Mouse (Mus musculus) embryonic facial prominence, embryonic 13.5 days (tissue): ENCODE results near the gene Tstd2. TPM values are rescaled to one million over a fixed set of nuclear protein-coding genes. Genes with fewer than 3 reads are reported as not detected.

Source experiments
- ATAC-seq: fragments of 200-750 bp; cut with Nextera tagmentation; 2 replicates; pipeline ENCODE4 v1.8.0; 2017; ENCODE audit warnings: low read depth; ENCODE audit not compliant: insufficient number of reproducible peaks, insufficient read depth, low FRiP score, low TSS enrichment
- H3K27ac ChIP-seq: fragments of 300-500 bp; sonication (generic); 2 replicates; pipeline ENCODE4 v1.5.1; 2015; ENCODE audit warnings: moderate library complexity, mild to moderate bottlenecking, inconsistent platforms
- H3K27me3 ChIP-seq: fragments of 300-500 bp; sonication (generic); 2 replicates; pipeline ENCODE4 v1.6.1; 2015; ENCODE audit warnings: mild to moderate bottlenecking, inconsistent platforms
- H3K36me3 ChIP-seq: fragments of 300-500 bp; sonication (generic); 2 replicates; pipeline ENCODE4 v1.6.1; 2015; ENCODE audit warnings: mild to moderate bottlenecking, inconsistent platforms
- H3K4me1 ChIP-seq: fragments of 300-500 bp; sonication (generic); 2 replicates; pipeline ENCODE4 v1.6.1; 2015; ENCODE audit warnings: inconsistent platforms
- H3K4me2 ChIP-seq: fragments of 300-500 bp; sonication (generic); 2 replicates; pipeline ENCODE4 v1.6.1; 2015; ENCODE audit warnings: moderate library complexity, mild to moderate bottlenecking, inconsistent platforms
- H3K4me3 ChIP-seq: fragments of 300-500 bp; sonication (generic); 2 replicates; pipeline ENCODE4 v1.5.1; 2015; ENCODE audit warnings: mild to moderate bottlenecking, inconsistent platforms
- H3K9ac ChIP-seq: fragments of 300-500 bp; sonication (generic); 2 replicates; pipeline ENCODE4 v1.6.1; 2015; ENCODE audit warnings: mild to moderate bottlenecking, inconsistent platforms
- H3K9me3 ChIP-seq: fragments of 300-500 bp; sonication (generic); 2 replicates; pipeline ENCODE4 v1.6.1; 2016; ENCODE audit warnings: inconsistent platforms
- WGBS: fragments of 180-500 bp; shearing (Covaris S2); methylation state at CpG from one replicate; pipeline ENCODE4 v1.1.7; 2015; ENCODE audit warnings: mixed read lengths; 5-methylcytosine and 5-hydroxymethylcytosine counted together
- polyA plus RNA-seq: library from polyadenylated mRNA; unstranded; fragments of >200 nt; fragmentation: Nextera tagmentation; extraction: Ambion mirVana; gene quantifications from 2 replicates; pipeline ENCODE4 v1.2.1, GENCODE M21; 2015

The Tstd2 gene
- polyA plus RNA-seq, result 48.5 and 51.9 TPM in 2 replicates

- peak within 1 kb of the TSS; percentile 91 for H3K4me3 ChIP-seq
- H3K36me3 ChIP-seq, result peaks cover 17% of the 10 kb centered on the region
- H3K27me3 ChIP-seq, result no peaks in the 10 kb centered on the region
- peak within 1 kb of the TSS; percentile 96 for H3K27ac ChIP-seq
- no peaks in the 10 kb centered on the region for H3K9me3 ChIP-seq
- H3K4me2 ChIP-seq, result peak within 1 kb of the TSS; percentile 82
- H3K9ac ChIP-seq, result peak within 1 kb of the TSS; percentile 95
- under 1% methylated on average over 87 of the region's 90 CpGs for WGBS
- ATAC-seq, result peak; percentile 81
- H3K4me1 ChIP-seq, result peaks cover 19% of the 10 kb centered on the region
Observed at GRCm38 (mm10) chr4:46138287-46139222, at the start of gene Tstd2, which contains the start of gene Ncbp1. TSS of gene Tstd2 (minus strand) at chr4:46138694. TSS of gene Ncbp1 (plus strand) at chr4:46138613.

- no peaks in the 10 kb centered on the region for H3K4me1 ChIP-seq
- WGBS, result 84% methylated on average over 3 of the region's 3 CpGs
- H3K9me3 ChIP-seq, result no peaks in the 10 kb centered on the region
- H3K9ac ChIP-seq, result no peak overlapping the region
- ATAC-seq, result no peak
- H3K4me2 ChIP-seq, result no peak overlapping the region
- peaks cover 89% of the 10 kb centered on the region for H3K36me3 ChIP-seq
- no peaks in the 10 kb centered on the region for H3K27me3 ChIP-seq
- no peak overlapping the region for H3K27ac ChIP-seq
- H3K4me3 ChIP-seq, result no peak overlapping the region
Observed at GRCm38 (mm10) chr4:46186466-46186865, 48.0 kb upstream of the Tstd2 start.

GRCm38 (mm10) chr4:46185890-46186289 is 47.4 kb upstream of the Tstd2 start:
- H3K4me1 ChIP-seq, result no peaks in the 10 kb centered on the region
- no peak overlapping the region for H3K4me2 ChIP-seq
- no peaks in the 10 kb centered on the region for H3K27me3 ChIP-seq
- no peak overlapping the region for H3K27ac ChIP-seq
- no peak for ATAC-seq
- peaks cover 91% of the 10 kb centered on the region for H3K36me3 ChIP-seq
- no peaks in the 10 kb centered on the region for H3K9me3 ChIP-seq
- WGBS, result 83% methylated on average over 9 of the region's 9 CpGs
- H3K4me3 ChIP-seq, result no peak overlapping the region
- H3K9ac ChIP-seq, result no peak overlapping the region

- 71% methylated on average over 8 of the region's 8 CpGs for WGBS
- H3K9ac ChIP-seq, result no peak overlapping the region
- H3K4me3 ChIP-seq, result no peak overlapping the region
- no peaks in the 10 kb centered on the region for H3K4me1 ChIP-seq
- H3K9me3 ChIP-seq, result no peaks in the 10 kb centered on the region
- no peaks in the 10 kb centered on the region for H3K27me3 ChIP-seq
- no peak overlapping the region for H3K4me2 ChIP-seq
- ATAC-seq, result no peak
- H3K36me3 ChIP-seq, result peaks cover 89% of the 10 kb centered on the region
- no peak overlapping the region for H3K27ac ChIP-seq
Observed at GRCm38 (mm10) chr4:46185423-46185822, 46.9 kb upstream of the Tstd2 start.

- H3K9me3 ChIP-seq, result no peaks in the 10 kb centered on the region
- peaks cover 92% of the 10 kb centered on the region for H3K36me3 ChIP-seq
- WGBS, result 78% methylated on average over 7 of the region's 7 CpGs
- H3K27ac ChIP-seq, result no peak overlapping the region
- H3K9ac ChIP-seq, result no peak overlapping the region
- no peak overlapping the region for H3K4me2 ChIP-seq
- H3K27me3 ChIP-seq, result no peaks in the 10 kb centered on the region
- H3K4me1 ChIP-seq, result no peaks in the 10 kb centered on the region
- ATAC-seq, result no peak
- H3K4me3 ChIP-seq, result no peak overlapping the region
Observed at GRCm38 (mm10) chr4:46182181-46182580, 43.7 kb upstream of the Tstd2 start.

- peaks cover 96% of the 10 kb centered on the region for H3K36me3 ChIP-seq
Observed at GRCm38 (mm10) chr4:46181168-46181567, 42.7 kb upstream of the Tstd2 start.

GRCm38 (mm10) chr4:46177496-46177895 is 39.0 kb upstream of the Tstd2 start:
- Histone ChIP-seq H3K4me1 (no peaks in the 10 kb centered on the region), H3K36me3 (peaks cover 94% of the 10 kb centered on the region), H3K27me3 (no peaks in the 10 kb centered on the region), H3K9me3 (no peaks in the 10 kb centered on the region), H3K27ac (no peak overlapping the region), H3K9ac (no peak overlapping the region), H3K4me3 (no peak overlapping the region), H3K4me2 (no peak overlapping the region)
- 86% methylated on average over 7 of the region's 7 CpGs for WGBS
- no peak for ATAC-seq

More at GRCm38 (mm10) chr4:46181168-46181567, 42.7 kb upstream of the Tstd2 start:
- Histone ChIP-seq H3K9me3 (no peaks in the 10 kb centered on the region), H3K27me3 (no peaks in the 10 kb centered on the region), H3K9ac (no peak overlapping the region), H3K4me3 (no peak overlapping the region), H3K4me1 (no peaks in the 10 kb centered on the region), H3K4me2 (no peak overlapping the region), H3K27ac (no peak overlapping the region)
- 20% methylated on average over 6 of the region's 6 CpGs for WGBS
- ATAC-seq, result no peak

GRCm38 (mm10) chr4:46177018-46177417 is 38.5 kb upstream of the Tstd2 start:
- Histone ChIP-seq H3K4me3 (no peak overlapping the region), H3K27me3 (no peaks in the 10 kb centered on the region), H3K9ac (no peak overlapping the region), H3K4me1 (no peaks in the 10 kb centered on the region), H3K27ac (no peak overlapping the region), H3K4me2 (no peak overlapping the region), H3K9me3 (no peaks in the 10 kb centered on the region), H3K36me3 (peaks cover 92% of the 10 kb centered on the region)
- WGBS, result 83% methylated on average over 5 of the region's 5 CpGs
- no peak for ATAC-seq

- H3K9me3 ChIP-seq, result no peaks in the 10 kb centered on the region
- H3K4me3 ChIP-seq, result no peak overlapping the region
- H3K4me1 ChIP-seq, result no peaks in the 10 kb centered on the region
- whole genome bisulfite sequencing, result 76% methylated on average over 4 of the region's 4 CpGs
- peaks cover 92% of the 10 kb centered on the region for H3K36me3 ChIP-seq
- no peak overlapping the region for H3K27ac ChIP-seq
- no peak overlapping the region for H3K4me2 ChIP-seq
- H3K27me3 ChIP-seq, result no peaks in the 10 kb centered on the region
- H3K9ac ChIP-seq, result no peak overlapping the region
- ATAC-seq, result no peak
Observed at GRCm38 (mm10) chr4:46176313-46176712, 37.8 kb upstream of the Tstd2 start.

- no peaks in the 10 kb centered on the region for H3K27me3 ChIP-seq
- peaks cover 92% of the 10 kb centered on the region for H3K36me3 ChIP-seq
- no peak for ATAC-seq
Observed at GRCm38 (mm10) chr4:46171761-46172160, 33.3 kb upstream of the Tstd2 start.

GRCm38 (mm10) chr4:46165831-46166230 is 27.3 kb upstream of the Tstd2 start:
- Histone ChIP-seq H3K9me3 (no peaks in the 10 kb centered on the region), H3K4me3 (no peak overlapping the region), H3K4me2 (no peak overlapping the region), H3K9ac (no peak overlapping the region), H3K27ac (no peak overlapping the region), H3K27me3 (no peaks in the 10 kb centered on the region), H3K4me1 (no peaks in the 10 kb centered on the region), H3K36me3 (peaks cover 86% of the 10 kb centered on the region)
- no peak for ATAC-seq
- WGBS, result 93% methylated on average over 5 of the region's 5 CpGs

More at GRCm38 (mm10) chr4:46171761-46172160, 33.3 kb upstream of the Tstd2 start:
- no peak overlapping the region for H3K9ac ChIP-seq
- H3K4me1 ChIP-seq, result no peaks in the 10 kb centered on the region
- WGBS, result 84% methylated on average over 7 of the region's 7 CpGs
- no peak overlapping the region for H3K4me3 ChIP-seq
- H3K4me2 ChIP-seq, result no peak overlapping the region
- H3K27ac ChIP-seq, result no peak overlapping the region
- no peaks in the 10 kb centered on the region for H3K9me3 ChIP-seq

GRCm38 (mm10) chr4:46164027-46164426 is 25.5 kb upstream of the Tstd2 start:
- 82% methylated on average over 2 of the region's 2 CpGs for WGBS
- H3K4me1 ChIP-seq, result no peaks in the 10 kb centered on the region
- no peak overlapping the region for H3K27ac ChIP-seq
- no peaks in the 10 kb centered on the region for H3K27me3 ChIP-seq
- no peak overlapping the region for H3K9ac ChIP-seq
- ATAC-seq, result no peak
- no peaks in the 10 kb centered on the region for H3K9me3 ChIP-seq
- H3K36me3 ChIP-seq, result peaks cover 85% of the 10 kb centered on the region
- no peak overlapping the region for H3K4me2 ChIP-seq
- H3K4me3 ChIP-seq, result no peak overlapping the region
